Mouse (Mus musculus) heart, embryonic 11.5 days (tissue): ENCODE results near the gene Vmn1r189. TPM values are rescaled to one million over a fixed set of nuclear protein-coding genes. Genes with fewer than 3 reads are reported as not detected.
"Not testable (repeated sequence)": the region's sequence is repeated elsewhere in the genome, so short reads cannot be mapped to it uniquely, and the experiment has no call there.

Experiments
- ATAC-seq: fragments of 200-750 bp; cut with Nextera tagmentation; replicated peaks from 2 replicates; pipeline ENCODE4 v1.8.0; 2017; ENCODE audit warnings: moderate library complexity; ENCODE audit not compliant: insufficient number of reproducible peaks, low FRiP score, low TSS enrichment
- H3K27ac ChIP-seq: fragments of 300-500 bp; sonication (generic); 2 replicates; pipeline ENCODE4 v1.5.1; 2014; ENCODE audit warnings: mild to moderate bottlenecking, low read depth, low read length
- H3K27me3 ChIP-seq: fragments of 300-500 bp; sonication (generic); 2 replicates; pipeline ENCODE4 v1.6.1; 2014; ENCODE audit warnings: mild to moderate bottlenecking, low read length, mixed read lengths; ENCODE audit not compliant: control insufficient read depth, insufficient read depth
- H3K36me3 ChIP-seq: fragments of 300-500 bp; sonication (generic); 2 replicates; pipeline ENCODE4 v1.6.1; 2014; ENCODE audit warnings: mild to moderate bottlenecking, low read length, moderate library complexity, mixed read lengths; ENCODE audit not compliant: control insufficient read depth, insufficient read depth
- H3K4me1 ChIP-seq: fragments of 300-500 bp; sonication (generic); 2 replicates; pipeline ENCODE4 v1.6.1; 2014; ENCODE audit warnings: low read length; ENCODE audit not compliant: control insufficient read depth, insufficient read depth
- H3K4me2 ChIP-seq: fragments of 300-500 bp; sonication (generic); 2 replicates; pipeline ENCODE4 v1.6.1; 2014; ENCODE audit warnings: mild to moderate bottlenecking, moderate library complexity
- H3K4me3 ChIP-seq: fragments of 300-500 bp; sonication (generic); 2 replicates; pipeline ENCODE4 v1.5.1; 2014; ENCODE audit warnings: low read depth, low read length
- H3K9ac ChIP-seq: fragments of 300-500 bp; sonication (generic); 2 replicates; pipeline ENCODE4 v1.6.1; 2014; ENCODE audit warnings: mild to moderate bottlenecking, low read depth, low read length, moderate library complexity
- H3K9me3 ChIP-seq: fragments of 300-500 bp; sonication (generic); replicated peaks from 2 replicates; pipeline ENCODE4 v1.6.1; 2016; ENCODE audit warnings: low read length; ENCODE audit not compliant: control insufficient read depth
- WGBS: fragments of 180-500 bp; shearing (Covaris S2); extraction: QIAGEN DNeasy Blood & Tissue Kit; methylation state at CpG from one replicate; pipeline ENCODE4 v1.1.7; 2014; ENCODE audit not compliant: insufficient replicate concordance; 5-methylcytosine and 5-hydroxymethylcytosine counted together
- polyA plus RNA-seq: library from polyadenylated mRNA; unstranded; fragments of >200 nt; fragmentation: Nextera tagmentation; extraction: Ambion mirVana; gene quantifications from 2 replicates; pipeline ENCODE4 v1.2.1, GENCODE M21; 2014

Vmn1r189 gene
- polyA plus RNA-seq: not detected in 2 replicates

DNA sequence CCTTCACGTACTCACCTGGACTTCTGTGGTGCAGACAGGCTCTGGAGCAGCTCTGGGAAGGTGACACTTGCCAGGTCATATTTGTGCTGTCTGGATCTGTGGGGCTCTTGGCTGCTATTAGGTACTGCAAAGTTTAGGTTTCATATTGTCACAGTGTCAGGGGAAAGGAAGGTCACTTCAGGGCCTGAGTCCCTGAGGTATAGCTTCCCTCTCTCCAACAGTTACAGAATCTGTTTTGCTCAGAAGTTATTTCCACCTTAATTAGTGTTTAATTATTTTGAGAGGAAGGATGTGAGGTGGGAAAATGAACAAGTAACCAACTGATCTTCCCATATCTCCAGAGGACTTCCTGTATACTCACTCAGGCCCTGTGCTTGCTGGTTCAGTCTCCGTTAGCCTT, at the start of gene Vmn1r189:
Vmn1r189 (minus strand) TSS at position 101 of the 400 bp plus-strand sequence.
- H3K27ac ChIP-seq, H3K4me3 ChIP-seq, H3K4me1 ChIP-seq, H3K4me2 ChIP-seq, H3K9ac ChIP-seq, H3K27me3 ChIP-seq, H3K9me3 ChIP-seq, H3K36me3 ChIP-seq, ATAC-seq: not testable (repeated sequence)
- 65% methylated on average over 2 of the region's 2 CpGs for WGBS

DNA sequence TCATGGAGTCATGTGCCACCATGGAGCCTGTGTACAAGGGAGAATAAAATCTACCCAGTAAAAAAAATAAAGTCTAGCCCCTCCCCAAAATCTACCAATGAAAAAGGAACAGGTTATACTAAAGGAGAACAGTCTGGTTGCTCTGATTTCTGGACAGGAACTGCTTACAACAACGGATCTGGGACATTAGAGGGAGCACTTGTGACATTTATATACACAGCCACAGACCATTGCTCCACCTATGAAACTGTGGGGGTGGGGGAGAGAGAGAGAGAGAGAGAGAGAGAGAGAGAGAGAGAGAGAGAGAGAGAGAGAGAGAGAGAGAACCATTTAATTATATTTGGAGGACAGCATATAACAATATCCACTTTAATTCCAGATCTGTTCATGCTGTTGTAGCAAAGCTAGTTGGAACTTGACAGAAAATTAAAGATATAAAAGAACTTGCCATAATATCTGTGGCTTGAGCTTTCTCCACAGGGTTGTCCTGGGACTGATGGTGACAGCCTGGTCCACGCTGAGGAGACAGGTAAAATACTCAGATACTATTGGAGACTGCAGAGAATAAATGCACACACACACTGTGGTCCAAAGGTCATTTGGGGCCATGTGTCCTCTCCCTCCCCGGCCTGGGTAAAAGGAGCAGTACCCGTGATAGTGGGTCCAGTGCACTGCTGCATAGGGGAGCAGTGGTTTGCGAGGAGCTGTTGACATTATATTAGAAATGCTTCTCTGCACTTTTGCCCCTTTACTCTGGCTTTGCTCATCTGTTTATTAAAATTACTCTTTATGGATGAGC, 31.1 kb upstream of the Vmn1r189 start:
- H3K4me2 ChIP-seq, H3K27me3 ChIP-seq, H3K36me3 ChIP-seq, H3K9ac ChIP-seq, ATAC-seq, H3K4me3 ChIP-seq, H3K9me3 ChIP-seq, H3K27ac ChIP-seq, H3K4me1 ChIP-seq: not testable (repeated sequence)
- WGBS: 70% methylated on average over 5 of the region's 5 CpGs

DNA sequence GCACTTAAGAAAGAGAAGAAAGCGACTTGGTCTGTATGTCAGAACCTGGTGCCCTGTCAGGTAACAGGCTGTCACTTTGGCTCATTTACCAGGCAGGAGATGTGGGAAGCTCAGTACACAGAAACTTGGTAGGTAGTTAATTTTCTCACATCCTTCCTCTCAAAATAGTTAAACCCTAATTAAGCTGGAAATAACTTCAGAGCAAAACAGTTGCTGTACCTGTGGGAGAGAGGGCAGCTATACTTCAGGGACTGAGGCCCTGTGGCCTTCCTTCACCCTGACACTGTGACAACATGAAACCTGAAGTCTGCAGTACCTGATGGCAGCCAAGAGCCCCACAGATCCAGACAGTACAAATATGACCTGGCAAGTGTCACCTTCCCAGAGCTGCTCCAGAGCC, 21.5 kb downstream of the Vmn1r189 start, which contains the start of gene Vmn1r188:
Vmn1r188 (plus strand) TSS at position 301 of the 400 bp plus-strand sequence.
- H3K9ac ChIP-seq, H3K4me1 ChIP-seq, ATAC-seq, H3K4me2 ChIP-seq, H3K36me3 ChIP-seq, H3K27ac ChIP-seq, H3K27me3 ChIP-seq, H3K9me3 ChIP-seq, H3K4me3 ChIP-seq: not testable (repeated sequence)
- WGBS: 64% methylated on average over 1 of the region's 1 CpGs

DNA sequence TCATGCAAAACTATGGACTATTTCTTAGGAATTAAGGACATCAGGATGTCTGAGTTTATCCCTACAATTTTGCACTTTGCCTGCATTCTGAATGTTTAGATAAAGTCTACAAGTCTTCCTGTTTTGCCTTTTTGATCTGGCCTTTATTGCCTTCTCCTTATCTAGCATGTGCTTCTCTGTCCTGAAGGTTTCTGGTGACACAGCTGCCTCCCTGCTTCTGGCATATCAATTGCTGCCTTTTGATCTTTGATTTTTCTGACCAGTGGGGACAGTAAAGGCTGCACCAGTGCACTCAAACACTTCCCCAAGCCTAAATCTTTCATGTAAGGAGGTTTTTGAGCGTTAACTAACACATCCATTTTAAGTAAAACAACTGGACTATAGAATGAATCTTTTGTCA, 42.2 kb downstream of the Vmn1r189 start:
- H3K4me3 ChIP-seq: no peak overlapping the region
- no peak overlapping the region for H3K27ac ChIP-seq
- WGBS: 54% methylated on average over 1 of the region's 1 CpGs
- no peak for ATAC-seq
- H3K4me2 ChIP-seq: no peak overlapping the region
- no peaks in the 10 kb centered on the region for H3K9me3 ChIP-seq
- no peaks in the 10 kb centered on the region for H3K27me3 ChIP-seq
- H3K4me1 ChIP-seq: no peaks in the 10 kb centered on the region
- H3K36me3 ChIP-seq: no peaks in the 10 kb centered on the region
- H3K9ac ChIP-seq: no peak overlapping the region

DNA sequence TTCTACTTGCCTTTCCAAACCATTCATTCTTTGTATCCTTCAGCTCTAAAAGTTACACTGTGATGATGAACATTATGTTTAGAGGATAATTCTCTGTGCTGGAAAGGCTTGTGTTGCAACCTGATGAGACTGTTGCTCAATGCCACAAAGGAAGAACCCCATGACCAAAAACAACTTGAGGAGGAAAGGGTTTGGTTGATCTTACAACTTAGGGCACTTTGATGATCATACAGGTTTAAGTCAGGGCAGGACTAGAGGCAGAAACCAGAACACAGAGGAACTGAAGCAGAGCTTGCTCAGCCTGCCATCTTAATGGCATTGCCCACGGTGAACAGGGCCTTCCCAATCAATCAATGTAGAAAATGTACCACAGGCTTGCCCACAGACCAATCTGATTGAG, 44.2 kb downstream of the Vmn1r189 start:
- H3K36me3 ChIP-seq: no peaks in the 10 kb centered on the region
- H3K27me3 ChIP-seq: no peaks in the 10 kb centered on the region
- no peaks in the 10 kb centered on the region for H3K9me3 ChIP-seq
- no peak overlapping the region for H3K4me2 ChIP-seq
- no peak overlapping the region for H3K9ac ChIP-seq
- ATAC-seq: no peak
- H3K4me1 ChIP-seq: no peaks in the 10 kb centered on the region
- no peak overlapping the region for H3K4me3 ChIP-seq
- 93% methylated on average over 1 of the region's 1 CpGs for WGBS
- H3K27ac ChIP-seq: no peak overlapping the region

DNA sequence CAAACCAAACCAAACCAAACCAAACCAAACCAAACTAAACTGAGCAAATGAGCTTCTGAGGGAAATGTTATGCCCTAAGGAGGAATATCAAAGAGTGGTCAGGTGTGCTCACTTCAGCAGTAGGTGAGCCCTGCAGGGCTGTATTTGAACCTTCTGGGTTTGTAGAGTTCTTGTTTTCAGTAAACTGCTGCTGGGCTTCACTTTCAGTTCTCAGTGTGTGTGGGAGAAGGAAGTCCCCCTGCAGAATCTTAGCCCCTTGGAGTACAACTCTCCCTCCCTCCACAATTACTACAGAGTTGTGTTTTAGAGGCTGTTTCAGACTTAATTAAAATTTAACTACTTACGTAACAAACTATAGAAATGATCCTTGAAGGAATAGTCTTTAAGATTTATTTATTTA, 51.9 kb downstream of the Vmn1r189 start:
- no peak for ATAC-seq
- H3K4me2 ChIP-seq: no peak overlapping the region
- no peaks in the 10 kb centered on the region for H3K27me3 ChIP-seq
- 88% methylated on average over 1 of the region's 1 CpGs for WGBS
- H3K9ac ChIP-seq: no peak overlapping the region
- H3K4me3 ChIP-seq: no peak overlapping the region
- no peaks in the 10 kb centered on the region for H3K36me3 ChIP-seq
- H3K4me1 ChIP-seq: 0 out of 2 replicates have a peak, but pooled peaks cover 3% of the 10 kb centered on the region
- no peaks in the 10 kb centered on the region for H3K9me3 ChIP-seq
- H3K27ac ChIP-seq: no peak overlapping the region

DNA sequence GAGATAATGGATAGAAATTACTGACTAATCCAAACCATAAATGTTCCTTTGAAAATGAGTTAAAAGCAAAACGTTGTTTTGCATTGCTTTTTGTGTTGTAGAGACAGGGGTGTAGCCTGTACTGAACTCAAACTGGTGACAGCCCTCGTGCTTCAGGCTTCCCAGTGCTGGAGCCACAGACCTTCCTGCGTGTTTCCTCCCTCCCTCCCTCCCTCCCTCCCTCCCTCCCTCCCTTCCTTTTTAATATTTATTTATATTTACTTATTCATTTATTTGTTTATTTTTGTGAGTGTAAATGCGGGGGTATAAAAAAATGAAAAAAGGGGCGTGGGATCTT, 54.1 kb downstream of the Vmn1r189 start:
- ATAC-seq: no peak
- Histone ChIP-seq H3K4me1 (0 out of 2 replicates have a peak, but pooled peaks cover 3% of the 10 kb centered on the region), H3K27me3 (no peaks in the 10 kb centered on the region), H3K4me2 (peak overlapping the region; percentile 74), H3K9ac (peak overlapping the region; percentile 76), H3K27ac (peak overlapping the region; percentile 85), H3K36me3 (no peaks in the 10 kb centered on the region), H3K9me3 (no peaks in the 10 kb centered on the region), H3K4me3 (peak overlapping the region; percentile 60)
- 11% methylated on average over 5 of the region's 5 CpGs for WGBS

DNA sequence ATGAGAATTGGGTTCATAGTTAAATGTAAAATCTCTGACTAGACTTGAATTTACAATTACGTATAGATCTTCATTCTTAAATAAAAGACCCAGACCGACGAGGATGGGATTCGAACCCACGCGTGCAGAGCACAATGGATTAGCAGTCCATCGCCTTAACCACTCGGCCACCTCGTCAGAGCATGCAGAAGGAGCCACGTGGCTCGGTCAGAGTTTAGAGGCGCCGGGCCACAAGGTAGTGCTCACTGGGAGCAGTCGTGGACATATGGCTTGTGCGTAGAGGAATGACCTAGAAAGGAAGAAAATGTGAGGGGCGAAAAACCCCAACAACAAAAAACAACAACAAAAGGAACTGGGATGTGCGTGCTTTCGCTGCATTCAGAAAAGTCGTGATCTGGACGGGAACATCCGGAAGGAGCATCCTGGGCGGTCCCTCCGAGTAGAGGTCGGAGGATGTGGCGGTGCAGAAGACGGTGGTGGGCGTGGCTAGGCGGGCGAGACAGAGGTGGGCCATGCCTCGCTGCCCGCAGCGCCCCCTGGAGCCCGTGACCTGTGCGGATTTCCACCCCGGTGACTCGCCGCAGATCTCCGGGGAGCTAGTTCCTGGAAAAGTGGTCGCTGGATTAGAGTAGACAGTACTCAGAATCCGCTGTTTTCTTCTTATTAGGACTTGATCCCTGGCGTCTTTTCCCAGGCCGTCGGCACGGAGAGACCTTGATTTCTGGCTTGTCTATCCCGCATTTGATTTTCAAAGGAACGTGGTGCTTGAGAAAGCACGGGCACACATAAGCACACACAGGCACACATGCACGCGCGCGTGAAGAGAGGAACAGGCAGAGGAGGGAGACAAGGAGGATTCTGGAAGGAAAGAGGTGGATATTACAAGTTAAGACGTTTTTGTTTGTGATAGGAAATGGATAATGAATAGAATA, 54.8 kb downstream of the Vmn1r189 start:
- WGBS: under 1% methylated on average over 52 of the region's 52 CpGs
- peak overlapping the region; percentile 74 for H3K4me2 ChIP-seq
- no peaks in the 10 kb centered on the region for H3K9me3 ChIP-seq
- no peaks in the 10 kb centered on the region for H3K27me3 ChIP-seq
- H3K9ac ChIP-seq: peak overlapping the region; percentile 76
- ATAC-seq: peak; percentile 96
- H3K36me3 ChIP-seq: no peaks in the 10 kb centered on the region
- peak overlapping the region; percentile 60 for H3K4me3 ChIP-seq
- 0 out of 2 replicates have a peak, but pooled peaks cover 3% of the 10 kb centered on the region for H3K4me1 ChIP-seq
- peak overlapping the region; percentile 85 for H3K27ac ChIP-seq
